Mouse (Mus musculus) MEL (cell line): ENCODE results near the gene Nup160. TPM values are rescaled to one million over a fixed set of nuclear protein-coding genes. Genes with fewer than 3 reads are reported as not detected.

ENCODE experiments used
- DNase-seq: peaks from one replicate; pipeline ENCODE4 v3.0.0; 2011; ENCODE audit warnings: low read depth, low spot score
- H3K27ac ChIP-seq: 2 replicates; pipeline ENCODE4 v1.5.1; 2012; ENCODE audit warnings: low read depth, mild to moderate bottlenecking, control low read depth, low read length, moderate library complexity; ENCODE audit not compliant: control insufficient read depth
- H3K27me3 ChIP-seq, 2 experiments: fragments of 150-350 bp in 1 of 2; sonication (generic) in 1 of 2; 2 replicates each; pipeline ENCODE4 v1.6.1; 2012; ENCODE audit warnings: low read length in 2 of 2, mild to moderate bottlenecking in 2 of 2, improper control_type of control experiment in 1 of 2, moderate library complexity in 1 of 2; ENCODE audit not compliant: insufficient read depth in 2 of 2, control insufficient read depth in 1 of 2
- H3K36me3 ChIP-seq, 2 experiments: 2 replicates each; pipeline ENCODE4 v1.6.1; 2012 to 2014; ENCODE audit warnings: low read length in 2 of 2, improper control_type of control experiment in 1 of 2, inconsistent platforms in 1 of 2, mild to moderate bottlenecking in 1 of 2; ENCODE audit not compliant: insufficient read depth in 2 of 2, control insufficient read depth in 1 of 2
- H3K4me1 ChIP-seq, 2 experiments: fragments of 150-350 bp in 1 of 2; sonication (generic) in 1 of 2; 2 replicates each; pipeline ENCODE4 v1.6.1; 2012; ENCODE audit warnings: low read length in 2 of 2, improper control_type of control experiment in 1 of 2, mild to moderate bottlenecking in 1 of 2; ENCODE audit not compliant: insufficient read depth in 2 of 2, control insufficient read depth in 1 of 2
- H3K4me3 ChIP-seq, 2 experiments: fragments of 150-350 bp in 1 of 2; sonication (generic) in 1 of 2; 2 replicates each; pipeline ENCODE4 v1.5.1; 2012; ENCODE audit warnings: low read depth in 2 of 2, low read length in 2 of 2, mild to moderate bottlenecking in 2 of 2, moderate library complexity in 2 of 2, control low read depth in 1 of 2, improper control_type of control experiment in 1 of 2; ENCODE audit not compliant: control insufficient read depth in 1 of 2, insufficient read depth in 1 of 2
- H3K79me2 ChIP-seq: 2 replicates; pipeline ENCODE4 v1.6.1; 2012; ENCODE audit warnings: mild to moderate bottlenecking, low read length, moderate library complexity; ENCODE audit not compliant: control insufficient read depth, poor library complexity, insufficient read depth
- H3K9ac ChIP-seq: 2 replicates; pipeline ENCODE4 v1.6.1; 2012; ENCODE audit warnings: low read depth, mild to moderate bottlenecking, control low read depth, low read length, moderate library complexity; ENCODE audit not compliant: control insufficient read depth, poor library complexity, severe bottlenecking
- H3K9me3 ChIP-seq: fragments of 150-350 bp; sonication (generic); replicated peaks from 2 replicates; pipeline ENCODE4 v1.6.1; 2012; ENCODE audit warnings: mild to moderate bottlenecking, low read length, improper control_type of control experiment, moderate library complexity; ENCODE audit not compliant: insufficient read depth
- ETS1 ChIP-seq: IDR thresholded peaks from 2 replicates; pipeline ENCODE4 v1.6.1; 2012; ENCODE audit warnings: low read depth, mild to moderate bottlenecking, inconsistent platforms, low read length, improper control_type of control experiment, moderate library complexity
- HCFC1 ChIP-seq: IDR thresholded peaks from 2 replicates; pipeline ENCODE4 v1.6.1; 2012; ENCODE audit warnings: low read depth, mild to moderate bottlenecking, inconsistent platforms, low read length, improper control_type of control experiment, moderate library complexity
- MAX ChIP-seq: IDR thresholded peaks from 2 replicates; pipeline ENCODE4 v1.6.1; 2011; ENCODE audit warnings: low read length, improper control_type of control experiment
- MEF2A ChIP-seq: IDR thresholded peaks from 2 replicates; pipeline ENCODE4 v1.6.1; 2014; ENCODE audit warnings: low read depth, mild to moderate bottlenecking, inconsistent platforms, low read length, improper control_type of control experiment; ENCODE audit not compliant: poor library complexity, insufficient replicate concordance, severe bottlenecking; ENCODE audit errors: extremely low read depth
- NRF1 ChIP-seq: IDR thresholded peaks from 2 replicates; pipeline ENCODE4 v1.6.1; 2014; ENCODE audit warnings: low read depth, mild to moderate bottlenecking, inconsistent platforms, low read length, improper control_type of control experiment, moderate library complexity; ENCODE audit not compliant: poor library complexity, insufficient read depth, severe bottlenecking
- POLR2A ChIP-seq, 2 experiments: IDR thresholded peaks; 2 replicates each; pipeline ENCODE4 v1.6.1; 2011 to 2012; ENCODE audit warnings: low read length in 2 of 2, mild to moderate bottlenecking in 2 of 2, control low read depth in 1 of 2, improper control_type of control experiment in 1 of 2, low read depth in 1 of 2, moderate library complexity in 1 of 2; ENCODE audit not compliant: control insufficient read depth in 1 of 2, insufficient read depth in 1 of 2, poor library complexity in 1 of 2
- POLR2AphosphoS2 ChIP-seq: IDR thresholded peaks from 2 replicates; pipeline ENCODE4 v1.6.1; 2011; ENCODE audit warnings: low read length, improper control_type of control experiment
- POLR2AphosphoS5 ChIP-seq: IDR thresholded peaks from 2 replicates; pipeline ENCODE4 v1.6.1; 2012; ENCODE audit warnings: low read depth, borderline replicate concordance, mild to moderate bottlenecking, inconsistent platforms, low read length, moderate library complexity, mixed read lengths
- TCF12 ChIP-seq: IDR thresholded peaks from 2 replicates; pipeline ENCODE4 v1.6.1; 2014; ENCODE audit warnings: low read depth, mild to moderate bottlenecking, inconsistent platforms, low read length, improper control_type of control experiment, moderate library complexity
- UBTF ChIP-seq: IDR thresholded peaks from 2 replicates; pipeline ENCODE4 v1.6.1; 2012; ENCODE audit warnings: low read depth, mild to moderate bottlenecking, inconsistent platforms, low read length, improper control_type of control experiment, moderate library complexity, borderline replicate concordance; ENCODE audit not compliant: insufficient read depth
- USF1 ChIP-seq: IDR thresholded peaks from 2 replicates; pipeline ENCODE4 v1.6.1; 2014; ENCODE audit warnings: low read depth, mild to moderate bottlenecking, inconsistent platforms, low read length, improper control_type of control experiment, moderate library complexity
- USF2 ChIP-seq, 2 experiments: IDR thresholded peaks; 2 replicates each; pipeline ENCODE4 v1.6.1; 2011 to 2012; ENCODE audit warnings: improper control_type of control experiment in 2 of 2, low read length in 2 of 2, borderline replicate concordance in 1 of 2, inconsistent platforms in 1 of 2, low read depth in 1 of 2, mild to moderate bottlenecking in 1 of 2; ENCODE audit not compliant: insufficient read depth in 1 of 2
- ZMIZ1 ChIP-seq: IDR thresholded peaks from 2 replicates; pipeline ENCODE4 v1.6.1; 2012; ENCODE audit warnings: low read depth, mild to moderate bottlenecking, inconsistent platforms, low read length, improper control_type of control experiment, moderate library complexity
- ZNF384 ChIP-seq: IDR thresholded peaks from 2 replicates; pipeline ENCODE4 v1.6.1; 2012; ENCODE audit warnings: low read depth, mild to moderate bottlenecking, inconsistent platforms, low read length, improper control_type of control experiment
- polyA plus RNA-seq, 2 experiments: library from polyadenylated mRNA; stranded (reverse) in 1 of 2; unstranded in 1 of 2; fragments of >175 nt in 1 of 2; fragments of >200 nt in 1 of 2; gene quantifications; 2 replicates each; pipeline versions ENCODE4 v1.2.1 to v1.2.4; 2012; ENCODE audit warnings: low replicate concordance in 2 of 2, low read depth in 1 of 2; ENCODE audit not compliant: insufficient read length in 2 of 2, insufficient read depth in 1 of 2, missing spikeins in 1 of 2
- total RNA-seq: library from RNA; depleted of rRNA; stranded (reverse); fragments of 300-350 nt; gene quantifications from 2 replicates; pipeline ENCODE4 v1.2.3, GENCODE M21; 2012

Nup160 gene
- total and polyA plus RNA-seq, 3 experiments = 43.8 to 91.4 (median 63.8) TPM

DNA sequence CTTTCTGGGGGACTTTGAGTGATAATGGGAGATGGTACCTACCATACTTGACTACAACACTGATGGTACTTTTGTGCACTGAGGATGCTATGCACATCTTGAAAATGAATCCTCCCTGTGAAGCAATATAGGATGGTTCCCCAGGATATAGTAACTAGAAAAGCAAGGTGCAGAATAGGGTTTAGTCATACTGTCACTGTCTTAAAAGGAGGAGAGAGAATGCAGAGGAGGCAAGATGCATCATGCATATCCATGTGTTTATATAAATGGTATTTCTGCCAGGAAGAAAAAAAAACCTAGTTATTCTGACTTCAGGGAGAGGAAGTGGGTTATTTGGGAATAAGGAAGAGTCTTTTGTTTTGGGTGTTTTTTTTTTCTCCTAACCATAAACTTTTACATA, 42.3 kb upstream of the Nup160 start:
- Histone ChIP-seq H3K9me3 (no peaks in the 10 kb centered on the region), H3K9ac (no peak overlapping the region), H3K4me1 (peaks cover 6 to 14% of the 10 kb centered on the region in 2 experiments), H3K4me3 (no peak overlapping the region; a peak in 1 of 4 replicates), H3K36me3 (peaks cover 0 to 15% of the 10 kb centered on the region in 2 experiments; a peak in 2 of 4 replicates), H3K27ac (no peak overlapping the region), H3K27me3 (no peaks in the 10 kb centered on the region), H3K79me2 (no peaks in the 10 kb centered on the region)
- DNase-seq = no peak
- TF ChIP-seq MAX (no peak), POLR2A (IDR thresholded peaks at IDR 0.05; ENCODE audit: control insufficient read depth in 1 of 2, insufficient read depth in 1 of 2, low read depth in 1 of 2, low read length in 2 of 2, poor library complexity in 1 of 2) (no peak), ETS1 (no peak), HCFC1 (no peak), POLR2AphosphoS5 (no peak), NRF1 (no peak), ZMIZ1 (no peak), MEF2A (no peak), POLR2AphosphoS2 (no peak), UBTF (no peak), ZNF384 (no peak), TCF12 (no peak), USF1 (no peak), USF2 (IDR thresholded peaks at IDR 0.05; ENCODE audit: borderline replicate concordance in 1 of 2, insufficient read depth in 1 of 2, low read depth in 1 of 2, low read length in 2 of 2) (no peak)

DNA sequence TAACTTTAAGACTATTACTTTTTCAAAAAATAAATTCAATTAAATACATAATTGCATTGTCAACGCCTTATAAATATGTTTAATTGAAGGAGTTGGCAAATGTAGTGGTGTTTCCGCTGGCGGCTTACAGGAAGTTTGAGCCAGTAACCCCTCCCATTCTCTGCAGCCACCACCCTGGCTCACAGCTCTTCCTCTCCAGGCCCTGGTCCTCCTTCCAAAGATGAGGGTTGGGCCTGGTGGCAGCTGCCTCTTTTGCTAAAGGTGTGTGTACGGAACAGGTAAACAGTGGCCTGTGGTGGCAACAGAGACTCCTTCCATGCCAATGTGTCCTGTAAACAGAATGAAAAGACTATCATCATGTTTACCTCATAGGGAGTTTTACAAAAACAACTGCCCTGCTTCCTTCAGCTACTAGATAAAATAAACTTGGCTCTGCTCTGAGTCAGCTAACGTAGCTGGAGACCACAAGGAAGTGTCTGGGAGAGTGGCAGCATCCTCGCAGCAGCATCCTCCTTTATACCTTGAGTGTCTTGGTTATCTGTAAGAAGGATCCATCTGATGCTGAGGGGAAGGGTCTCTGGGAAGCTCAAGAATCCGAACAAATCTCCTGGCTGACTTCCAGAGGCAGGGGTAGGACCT, 41.8 kb upstream of the Nup160 start:
- peak overlapping the region; percentile 62 for H3K27ac ChIP-seq
- no peak overlapping the region; the same call in 1 of the 2 replicates for H3K9ac ChIP-seq
- H3K27me3 ChIP-seq = no peaks in the 10 kb centered on the region
- peaks cover 0 to 21% of the 10 kb centered on the region in 2 experiments; a peak in 2 of 4 replicates for H3K36me3 ChIP-seq
- no peaks in the 10 kb centered on the region for H3K9me3 ChIP-seq
- peaks cover 10 to 19% of the 10 kb centered on the region in 2 experiments for H3K4me1 ChIP-seq
- peak; percentile 76 for DNase-seq
- TF ChIP-seq POLR2A (IDR thresholded peaks at IDR 0.05; ENCODE audit: control insufficient read depth in 1 of 2, insufficient read depth in 1 of 2, low read depth in 1 of 2, low read length in 2 of 2, poor library complexity in 1 of 2) = 0 out of 4 replicates have a peak, but pooled peaks of 1 of the 2 experiments have one; percentile 43
- no peak for TF ChIP-seq MEF2A
- no peaks in the 10 kb centered on the region for H3K79me2 ChIP-seq
- no peak overlapping the region; a peak in 1 of 4 replicates for H3K4me3 ChIP-seq
